Mouse (Mus musculus) adrenal gland, postnatal 36 days (tissue): ENCODE measurements around the gene Mdga1. TPM values are rescaled to one million over a fixed set of nuclear protein-coding genes. Genes with fewer than 3 reads are reported as not detected.
A peak's percentile ranks its signal among the peaks of the same experiment; 100 is the strongest.

ENCODE experiments used
- DNase-seq, 2 experiments: peaks; one replicate each; pipeline ENCODE4 v3.0.0; 2021; ENCODE audit warnings: mixed read lengths in 1 of 2
- total RNA-seq, 2 experiments: library from RNA; stranded (reverse); gene quantifications; 2 replicates each; pipeline ENCODE4 v1.2.3; 2021

Mdga1 gene
- total RNA-seq, 2 experiments from 2014 or later: 0.63 to 1.4 TPM

GRCm38 (mm10) chr17:29886061-29886460 lies 83.8 kb downstream of the Mdga1 start:
- DNase-seq: peak in 1 of 2 experiments; percentile 25

- DNase-seq: no peak
Measured at GRCm38 (mm10) chr17:29884596-29884995, 85.3 kb downstream of the Mdga1 start.

GRCm38 (mm10) chr17:29883351-29883750 lies 86.5 kb downstream of the Mdga1 start:
- DNase-seq: no peak

GRCm38 (mm10) chr17:29882885-29883284 lies 87.0 kb downstream of the Mdga1 start:
- DNase-seq: peak; percentile 66 to 68

GRCm38 (mm10) chr17:29880251-29880650 lies 89.6 kb downstream of the Mdga1 start:
- no peak for DNase-seq

GRCm38 (mm10) chr17:29878990-29879389 lies 90.9 kb downstream of the Mdga1 start:
- no peak for DNase-seq

- no peak for DNase-seq
Measured at GRCm38 (mm10) chr17:29874082-29874679, 95.7 kb downstream of the Mdga1 start.

GRCm38 (mm10) chr17:29873580-29874015 lies 96.3 kb downstream of the Mdga1 start:
- DNase-seq: no peak

GRCm38 (mm10) chr17:29870316-29870715 lies 99.6 kb downstream of the Mdga1 start:
- DNase-seq: no peak

GRCm38 (mm10) chr17:29865914-29866313 lies 104.0 kb downstream of the Mdga1 start:
- no peak for DNase-seq

- DNase-seq: no peak
Measured at GRCm38 (mm10) chr17:29864440-29864839, 105.4 kb downstream of the Mdga1 start.

GRCm38 (mm10) chr17:29859788-29860283 lies 110.1 kb downstream of the Mdga1 start:
- DNase-seq: no peak

GRCm38 (mm10) chr17:29858764-29859163 lies 111.1 kb downstream of the Mdga1 start:
- DNase-seq: peak; percentile 44 to 75

- DNase-seq: no peak
Measured at GRCm38 (mm10) chr17:29855702-29856580, 113.9 kb downstream of the Mdga1 start.

GRCm38 (mm10) chr17:29854835-29855234 lies 115.1 kb downstream of the Mdga1 start:
- no peak for DNase-seq

- DNase-seq: no peak
Measured at GRCm38 (mm10) chr17:29854388-29854787, 115.5 kb downstream of the Mdga1 start.

GRCm38 (mm10) chr17:29852846-29853486 lies 116.9 kb downstream of the Mdga1 start:
- DNase-seq: no peak

- no peak for DNase-seq
Measured at GRCm38 (mm10) chr17:29849436-29849797, 120.5 kb downstream of the Mdga1 start.

- DNase-seq: peak; percentile 64 to 77
Measured at GRCm38 (mm10) chr17:29848793-29849435, 121.0 kb downstream of the Mdga1 start.

- no peak for DNase-seq
Measured at GRCm38 (mm10) chr17:29847291-29847690, 122.6 kb downstream of the Mdga1 start.

GRCm38 (mm10) chr17:29846284-29846683 lies 123.6 kb downstream of the Mdga1 start:
- no peak for DNase-seq

- DNase-seq: no peak
Measured at GRCm38 (mm10) chr17:29844949-29845348, 124.9 kb downstream of the Mdga1 start.
